ENCODE assay signal across 12 mouse cellular contexts in the genomic region with DNA sequence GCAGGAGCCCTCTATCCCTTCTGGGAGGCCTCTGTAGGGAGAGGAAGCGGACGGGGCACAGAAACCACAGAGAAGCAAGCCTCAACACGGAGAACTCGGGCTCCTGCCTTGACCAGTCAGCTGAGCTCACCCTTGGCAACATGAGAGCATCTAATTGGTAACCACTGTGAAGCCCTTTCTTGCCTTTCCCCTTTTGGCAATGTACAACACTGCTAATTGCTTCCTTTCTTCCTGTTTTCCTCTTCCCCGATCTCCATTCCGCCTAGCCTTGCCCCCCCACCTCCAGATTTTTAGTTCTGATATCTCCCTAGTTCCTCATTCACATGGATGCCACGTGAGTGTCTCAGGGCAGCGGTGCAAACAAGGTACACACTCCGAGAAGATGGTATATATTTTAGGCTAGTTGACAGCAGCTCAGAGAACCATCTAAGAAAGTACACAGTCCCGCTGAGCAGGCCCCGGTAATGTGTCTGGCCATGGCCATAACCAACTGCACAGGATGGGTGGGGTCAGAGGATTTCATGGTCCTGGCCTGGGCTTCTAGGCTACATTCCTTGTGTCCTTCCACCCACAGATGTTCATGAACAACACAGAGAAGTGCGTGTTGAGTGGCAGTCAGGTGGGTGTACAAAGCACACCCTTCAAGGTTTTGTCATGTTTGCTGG.
DNase-seq lines count a peak whose midpoint lies in the region; ATAC-seq and TF ChIP-seq lines count a peak whose summit lies in the region.
"Had no signal": no experiment of that assay in that cellular context is flagged by ENCODE, and none has a peak within 500 bp of the region (broad histone marks: within the 10 kb centered on the region; RNA-seq: fewer than 3 reads in every experiment).

No protein-coding gene starts in this region.

- peak; percentile 78 for ATAC-seq in common myeloid progenitor, adult 5-6 weeks (replicated peaks; ENCODE audit: low read depth, poor library complexity, severe bottlenecking)
- ATAC-seq in megakaryocyte, adult 5-6 weeks (ENCODE audit: poor library complexity, severe bottlenecking): peak; percentile 68

- no peak overlapping the region for H3K27ac ChIP-seq in layer of hippocampus, adult 2 months
- H3K27ac ChIP-seq: liver, embryonic 14.5 days; neural tube, embryonic 13.5 days had no signal

- peak; percentile 22 for DNase-seq in gastrocnemius, adult 18-20 months (ENCODE audit: low spot score)
- DNase-seq in gastrocnemius, adult 8-10 months (ENCODE audit: low spot score in 2 of 2): no peak
- peak; percentile 18 for DNase-seq in layer of hippocampus, adult 11-12 months (ENCODE audit: low spot score)
- DNase-seq in layer of hippocampus, adult 2 months (ENCODE audit: low spot score in 2 of 2): no peak
- DNase-seq in testis, postnatal 14 days (ENCODE audit: low spot score): no peak
- DNase-seq in spleen, adult 18-20 months: no peak
- DNase-seq: adrenal gland, adult 2 months; embryo, embryonic 11 days had no signal

- no peak for TF ChIP-seq CTCF in layer of hippocampus, adult 2 months (conservative IDR thresholded peaks at IDR 0.05)

- no peak overlapping the region for H3K4me3 ChIP-seq in layer of hippocampus, adult 2 months
- H3K4me3 ChIP-seq: neural tube, embryonic 13.5 days had no signal

Comparison
In these comparisons a context has a peak if more than half of its experiments do, and no peak if none do; other contexts are left out.
1. DNase-seq: peak in gastrocnemius, adult 18-20 months (single experiment) and layer of hippocampus, adult 11-12 months (single experiment); none in gastrocnemius, adult 8-10 months (0 of 2), layer of hippocampus, adult 2 months (0 of 2), testis, postnatal 14 days (single experiment) and spleen, adult 18-20 months (0 of 2).